Mouse (Mus musculus) thymus, postnatal 4 days (tissue): ENCODE data around the gene Epha8.

Source experiments
- DNase-seq: peaks from one replicate; pipeline ENCODE4 v3.0.0; 2021

Epha8 gene

GRCm38 (mm10) chr4:136949266-136949989 lies 7.2 kb downstream of the Epha8 start:
- no peak for DNase-seq

GRCm38 (mm10) chr4:136945397-136945796 lies 11.2 kb downstream of the Epha8 start:
- DNase-seq: no peak

- DNase-seq: no peak
Observed at GRCm38 (mm10) chr4:136944558-136945350, 11.9 kb downstream of the Epha8 start.

- DNase-seq: no peak
Observed at GRCm38 (mm10) chr4:136943175-136943574, 13.4 kb downstream of the Epha8 start.

- DNase-seq: no peak
Observed at GRCm38 (mm10) chr4:136942761-136943160, 13.9 kb downstream of the Epha8 start.

DNA sequence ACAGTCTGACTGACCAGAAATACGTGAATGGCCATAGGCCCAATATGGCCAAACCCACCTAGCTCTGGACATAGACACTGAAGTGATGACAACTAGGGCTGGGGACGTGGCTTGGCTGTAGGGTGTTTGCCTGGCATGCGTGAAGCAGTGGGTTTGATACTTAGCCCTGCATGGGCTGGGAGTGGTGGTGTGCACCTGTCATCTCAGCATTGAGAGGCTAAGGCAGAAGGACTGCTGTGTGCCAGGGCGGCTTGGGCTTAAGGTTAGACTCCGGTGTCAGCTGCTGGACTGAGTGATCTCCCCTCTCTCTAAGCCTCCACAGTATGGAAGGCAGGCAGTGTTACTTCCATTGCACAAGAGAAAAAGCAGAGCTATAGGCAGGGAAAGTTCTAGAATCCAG lies 18.7 kb downstream of the Epha8 start:
- DNase-seq: no peak

- DNase-seq: no peak
Observed at GRCm38 (mm10) chr4:136937344-136937743, 19.3 kb downstream of the Epha8 start.

DNA sequence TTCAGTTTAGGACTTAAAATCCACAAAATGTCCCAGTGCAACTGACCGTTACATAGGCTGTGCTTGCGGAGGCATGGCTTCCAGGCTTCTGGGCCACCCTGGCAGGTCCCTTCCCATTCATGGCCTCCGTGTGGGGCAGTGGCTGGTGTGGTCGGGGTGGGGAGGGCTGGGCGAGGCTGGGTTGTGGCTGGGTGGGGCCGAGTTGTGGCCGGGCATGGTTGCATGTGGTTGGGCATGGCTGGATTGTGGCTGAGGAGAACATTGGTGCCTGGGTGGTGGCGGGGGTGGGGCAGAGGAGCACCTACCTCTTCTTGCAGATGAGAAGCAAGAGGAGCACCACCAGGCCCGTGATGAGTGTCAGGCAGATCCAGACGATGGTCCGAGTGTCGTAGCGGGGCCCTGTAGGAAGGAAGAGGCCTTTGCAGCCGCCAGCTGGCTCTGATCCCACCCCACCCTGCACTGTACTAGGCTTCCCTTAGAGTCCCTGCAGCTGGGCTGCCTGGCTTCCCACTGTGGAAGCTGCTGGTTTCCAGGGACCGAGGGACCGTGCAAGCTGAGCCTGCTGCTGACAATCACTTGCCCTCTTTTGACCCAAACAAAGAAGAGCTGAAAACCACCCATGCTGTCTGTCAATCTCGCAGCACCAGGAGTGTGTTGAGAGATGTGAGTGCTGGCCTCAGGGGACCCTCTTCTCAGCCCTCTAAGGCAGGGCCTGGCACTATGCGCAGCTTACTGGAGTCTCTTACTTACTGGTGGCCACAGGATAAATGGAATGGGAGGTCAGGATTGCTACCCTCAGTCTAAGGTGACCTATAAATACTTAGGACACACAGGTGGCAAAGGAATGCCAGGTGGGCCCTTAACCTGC lies 21.6 kb downstream of the Epha8 start:
- no peak for DNase-seq

DNA sequence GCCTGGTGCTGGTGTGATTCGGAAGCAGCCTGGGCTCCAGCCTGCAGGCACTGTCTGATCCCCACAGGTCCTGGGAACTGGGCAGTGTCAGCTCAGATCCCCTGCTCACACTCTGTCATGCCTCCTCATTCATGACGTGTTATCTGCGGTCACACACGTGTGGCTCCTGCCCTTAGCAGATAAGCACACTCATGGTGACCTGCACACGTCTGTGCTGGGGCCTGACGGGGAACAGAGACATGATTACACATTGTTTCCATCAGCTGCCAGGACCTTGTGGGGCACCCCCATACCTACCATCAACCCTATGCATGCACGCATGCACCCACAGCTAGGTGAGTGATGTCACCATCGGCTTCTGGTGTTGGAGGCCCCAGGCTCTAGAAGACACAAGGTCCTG lies 26.1 kb downstream of the Epha8 start:
- no peak for DNase-seq

- DNase-seq: peak; percentile 28
Observed at GRCm38 (mm10) chr4:136928928-136929327, 27.7 kb downstream of the Epha8 start.

- no peak for DNase-seq
Observed at GRCm38 (mm10) chr4:136925804-136926203, 30.8 kb downstream of the Epha8 start.

DNA sequence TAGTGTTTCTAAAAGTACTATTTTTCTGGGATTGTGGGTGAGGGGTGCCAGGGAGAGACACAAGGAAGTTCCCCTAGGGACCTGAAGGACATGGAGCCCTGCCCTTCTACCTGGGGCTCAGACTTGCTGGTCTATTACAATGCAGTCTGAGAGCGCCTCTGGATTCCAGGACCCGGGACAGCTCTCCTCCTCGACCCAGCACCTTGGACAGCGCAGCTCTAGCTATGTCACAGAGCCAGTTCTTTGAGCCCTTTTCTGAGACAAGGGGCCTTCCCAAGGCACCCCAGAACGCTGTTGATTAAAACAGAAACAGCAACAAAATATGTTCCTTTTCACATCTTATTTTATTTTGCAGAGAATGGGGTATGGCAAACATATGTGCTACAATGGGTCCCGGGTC lies 32.1 kb downstream of the Epha8 start:
- DNase-seq: peak; percentile 81

DNA sequence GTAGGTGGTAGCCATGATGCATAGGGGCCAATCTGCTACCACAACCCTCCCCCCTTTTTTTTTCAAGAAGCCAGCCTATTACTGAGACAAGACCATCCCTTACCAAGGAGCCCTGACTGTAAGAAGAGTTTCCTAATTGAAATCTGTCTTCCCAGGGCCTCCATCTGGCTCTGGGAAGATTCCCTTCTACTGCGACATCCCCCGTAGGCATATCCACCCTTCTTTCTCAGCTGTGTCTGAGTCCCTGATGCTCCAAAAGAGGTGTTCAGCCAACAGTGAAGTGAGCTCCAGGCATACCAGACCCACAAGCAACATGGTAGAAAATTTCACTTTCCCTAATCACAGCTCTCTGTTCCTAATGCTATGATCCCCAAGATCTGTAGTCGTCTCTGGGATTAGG lies 37.1 kb downstream of the Epha8 start:
- no peak for DNase-seq

DNA sequence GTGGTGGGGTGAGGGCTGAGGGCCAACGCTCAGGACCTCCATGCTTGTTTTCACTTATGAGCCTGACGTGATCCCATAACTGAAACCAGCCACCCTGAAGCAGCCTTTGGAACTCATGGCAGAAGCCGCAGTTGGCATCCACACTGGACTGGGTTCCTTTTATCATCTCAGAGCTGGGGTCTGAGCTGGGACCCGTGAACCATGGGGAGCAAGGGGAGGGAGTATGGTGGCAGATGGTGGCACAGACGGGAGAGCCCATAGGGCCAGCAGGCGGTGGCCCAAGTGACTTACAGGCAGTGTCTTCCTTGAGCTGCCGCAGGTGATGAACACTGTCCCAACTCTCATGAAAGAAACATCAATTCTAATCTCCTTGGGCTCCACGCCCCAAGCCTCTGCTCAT lies 37.8 kb downstream of the Epha8 start:
- DNase-seq: no peak

- no peak for DNase-seq
Observed at GRCm38 (mm10) chr4:136917165-136917524, 39.5 kb downstream of the Epha8 start.

- DNase-seq: no peak
Observed at GRCm38 (mm10) chr4:136916359-136917164, 40.1 kb downstream of the Epha8 start.

DNA sequence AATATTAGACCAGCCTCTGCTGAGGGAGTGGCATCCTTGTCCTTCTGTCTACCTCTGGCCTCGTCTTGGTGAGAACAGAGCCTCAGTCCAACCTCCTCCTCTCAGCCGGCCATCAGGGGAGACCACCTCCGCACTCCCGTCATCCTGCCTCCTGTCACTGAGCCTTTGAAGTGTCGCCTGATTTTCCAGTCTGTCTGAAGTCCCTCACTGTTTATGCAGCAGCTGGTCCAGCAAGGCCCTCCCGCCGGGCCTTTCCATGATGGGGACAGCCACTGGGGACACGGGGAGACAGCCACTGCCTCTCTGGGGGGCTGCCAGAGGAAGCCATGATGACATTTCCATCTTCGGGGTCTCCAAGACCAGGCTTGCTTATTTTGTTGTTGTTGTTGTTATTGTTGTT lies 43.8 kb downstream of the Epha8 start:
- DNase-seq: no peak

- DNase-seq: no peak
Observed at GRCm38 (mm10) chr4:136911804-136912203, 44.8 kb downstream of the Epha8 start.

- no peak for DNase-seq
Observed at GRCm38 (mm10) chr4:136911211-136911646, 45.4 kb downstream of the Epha8 start.

GRCm38 (mm10) chr4:136907809-136908208 lies 48.8 kb downstream of the Epha8 start:
- DNase-seq: no peak

DNA sequence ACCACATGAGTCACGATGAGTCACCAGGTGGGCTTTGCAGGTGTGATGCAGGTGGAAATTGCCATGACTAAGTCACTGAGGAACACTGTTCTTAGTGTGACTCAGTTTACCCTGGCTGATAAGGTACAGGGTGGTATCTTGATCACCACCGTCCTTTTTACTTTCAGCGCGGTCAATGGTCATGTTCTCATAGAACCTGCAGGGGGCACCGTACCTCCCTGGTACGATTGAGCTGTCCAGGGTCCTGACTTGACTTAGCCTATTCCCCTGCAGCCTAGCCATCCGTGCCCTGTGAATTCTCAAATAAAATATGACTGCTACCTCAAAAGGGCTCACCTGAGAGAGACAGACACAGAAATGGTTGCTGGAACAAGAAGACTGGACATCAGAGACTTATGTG lies 49.6 kb downstream of the Epha8 start:
- DNase-seq: peak; percentile 75

DNA sequence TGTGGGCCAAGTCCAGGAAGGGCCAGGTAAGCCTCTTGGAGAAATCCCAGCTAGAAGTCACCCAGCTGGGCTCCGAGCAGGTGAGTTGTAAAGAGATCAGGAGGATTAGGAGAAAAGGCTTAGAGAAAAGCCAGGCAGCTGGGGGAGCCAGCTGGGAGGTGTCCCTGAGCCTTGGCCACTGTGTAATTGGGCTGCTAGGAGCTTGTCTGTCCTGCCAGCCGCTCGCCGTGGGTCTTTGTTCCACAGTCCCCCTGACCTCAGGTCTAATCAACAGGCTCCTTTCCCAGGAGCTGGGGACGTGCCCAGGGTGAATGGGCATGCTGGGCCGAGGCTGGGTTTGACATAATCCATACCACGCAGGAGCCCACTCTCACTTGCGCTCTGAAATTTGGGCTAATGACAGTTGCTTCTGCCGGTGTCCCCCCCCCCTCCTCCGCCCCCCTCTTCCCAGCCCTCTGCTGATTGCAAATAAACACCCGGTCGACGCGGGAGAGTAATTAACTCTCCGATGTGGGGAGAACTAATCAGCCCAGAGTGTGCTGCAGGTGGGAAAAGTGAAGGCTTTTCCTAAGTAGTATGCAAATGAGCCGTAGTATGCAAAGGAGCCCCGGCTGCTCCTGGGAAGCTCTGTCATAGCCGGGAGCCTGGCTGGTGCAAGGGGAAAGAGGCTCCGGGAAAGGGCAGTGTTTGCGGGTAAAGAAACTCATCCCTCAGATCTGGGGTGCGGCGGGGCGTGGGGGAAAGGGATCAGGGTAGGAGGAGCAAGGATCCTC lies 51.7 kb downstream of the Epha8 start:
- DNase-seq: no peak
